Mouse (Mus musculus): ENCODE data around the gene Otog.

The Otog gene

DNA sequence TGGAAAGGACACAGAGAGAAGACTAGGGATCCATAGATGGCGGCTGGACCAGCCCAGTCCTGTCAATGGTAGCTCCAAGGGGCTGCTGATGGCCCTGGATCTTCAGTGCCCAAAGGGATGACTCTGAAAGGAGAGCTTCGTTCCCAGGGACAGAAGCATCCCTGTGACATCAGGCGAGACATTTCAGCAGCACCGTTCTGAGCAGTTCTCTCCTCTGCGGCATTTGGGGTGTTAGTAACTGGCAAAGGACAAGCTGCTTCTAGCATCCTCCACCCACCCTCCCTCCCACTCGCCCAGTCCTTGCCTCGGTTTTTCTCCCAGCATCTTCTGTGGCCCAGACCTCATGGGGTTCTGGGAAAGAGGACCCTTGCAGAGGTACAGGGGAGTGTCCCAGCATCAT lies 41.5 kb downstream of the Otog start:
- no peak for DNase-seq (ENCODE audit: low read depth, low spot score)

- no peak for DNase-seq (ENCODE audit: low read depth, low spot score)
Observed at GRCm38 (mm10) chr7:46283681-46284080, 42.9 kb downstream of the Otog start.

DNA sequence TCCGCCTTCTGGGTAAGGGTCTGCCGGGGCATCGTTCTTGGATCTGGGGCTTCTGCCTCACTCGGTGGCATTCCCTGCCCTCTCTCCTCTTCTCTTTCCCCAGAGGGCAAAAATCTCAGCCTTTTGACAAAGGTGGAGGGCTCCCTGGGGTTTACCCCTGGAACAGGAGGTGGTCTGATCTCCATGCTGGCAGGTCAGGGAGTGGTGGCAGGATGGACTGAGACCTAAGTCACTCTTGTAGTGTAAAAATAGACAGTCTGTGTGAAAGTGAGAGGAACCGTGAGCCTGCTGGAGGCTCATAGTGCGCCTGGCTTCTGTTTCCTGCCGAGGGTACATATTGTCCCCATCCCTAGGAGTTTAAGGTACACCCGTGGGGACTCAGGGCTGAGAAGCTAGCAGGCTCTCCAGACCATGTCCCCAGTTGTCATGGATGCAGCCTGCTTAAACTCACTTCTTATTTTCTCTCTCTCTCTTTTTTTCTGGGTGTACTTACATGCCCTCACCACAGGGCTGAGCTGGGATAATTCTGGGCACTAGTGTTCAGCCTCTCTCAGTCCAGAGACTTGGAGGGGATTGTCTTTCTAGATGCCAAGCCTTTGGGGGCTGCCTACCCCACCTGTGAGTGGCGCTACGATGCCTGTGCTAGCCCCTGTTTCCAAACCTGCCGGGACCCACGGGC lies 44.5 kb downstream of the Otog start:
- DNase-seq (ENCODE audit: low read depth, low spot score), result no peak

DNA sequence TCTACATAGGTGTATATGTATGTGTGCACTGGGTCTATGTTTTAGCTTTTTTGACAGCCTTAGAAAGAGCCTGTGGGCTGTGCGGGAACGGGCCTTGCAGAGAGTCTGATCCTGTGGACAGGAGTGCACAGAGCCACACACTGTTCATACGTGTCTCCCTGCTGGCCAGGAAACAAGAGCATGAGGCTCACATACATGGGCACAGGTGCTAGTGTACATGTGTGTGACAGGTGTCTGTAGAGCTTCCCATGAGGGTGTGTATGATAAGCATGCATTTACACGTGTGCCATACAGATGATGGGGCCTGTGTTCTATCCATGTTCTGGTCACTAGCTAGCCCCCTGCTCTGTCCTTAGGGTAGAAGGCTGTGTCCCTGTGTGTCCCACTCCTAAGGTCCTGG lies 45.6 kb downstream of the Otog start:
- no peak for DNase-seq (ENCODE audit: low read depth, low spot score)

- DNase-seq (ENCODE audit: low read depth, low spot score), result no peak
Observed at GRCm38 (mm10) chr7:46287051-46287450, 46.3 kb downstream of the Otog start.

GRCm38 (mm10) chr7:46296330-46296729 lies 55.5 kb downstream of the Otog start:
- DNase-seq (ENCODE audit: low read depth, low spot score), result no peak

DNA sequence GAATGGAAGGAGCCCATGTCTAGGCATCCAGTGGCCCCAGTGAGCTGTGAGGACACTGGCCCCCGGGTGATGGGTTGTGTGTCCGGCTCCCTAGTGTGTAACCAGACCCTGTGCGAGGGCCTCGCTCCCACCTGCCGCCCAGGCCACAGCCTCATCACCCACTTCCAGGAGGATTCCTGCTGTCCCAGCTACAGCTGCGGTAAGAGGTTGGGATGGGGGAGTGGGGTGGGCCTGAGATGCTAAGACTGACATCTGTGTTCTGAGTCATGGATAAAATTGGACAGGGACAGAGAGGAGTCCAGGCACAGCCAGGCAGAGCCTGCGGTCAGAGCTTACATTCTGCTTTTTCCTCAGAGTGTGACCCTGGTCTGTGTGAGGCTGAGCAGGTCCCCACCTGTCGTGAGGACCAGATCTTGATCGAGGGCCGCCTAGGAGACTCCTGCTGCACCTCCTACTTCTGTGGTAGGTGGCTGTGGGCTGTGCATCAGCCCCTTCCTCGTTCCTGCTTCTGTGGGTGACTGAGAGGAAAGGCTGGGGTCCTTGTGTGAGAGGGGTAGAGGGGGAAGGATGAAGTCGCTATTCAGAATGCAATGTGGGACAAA lies 60.3 kb downstream of the Otog start:
- DNase-seq (ENCODE audit: low read depth, low spot score), result no peak

DNA sequence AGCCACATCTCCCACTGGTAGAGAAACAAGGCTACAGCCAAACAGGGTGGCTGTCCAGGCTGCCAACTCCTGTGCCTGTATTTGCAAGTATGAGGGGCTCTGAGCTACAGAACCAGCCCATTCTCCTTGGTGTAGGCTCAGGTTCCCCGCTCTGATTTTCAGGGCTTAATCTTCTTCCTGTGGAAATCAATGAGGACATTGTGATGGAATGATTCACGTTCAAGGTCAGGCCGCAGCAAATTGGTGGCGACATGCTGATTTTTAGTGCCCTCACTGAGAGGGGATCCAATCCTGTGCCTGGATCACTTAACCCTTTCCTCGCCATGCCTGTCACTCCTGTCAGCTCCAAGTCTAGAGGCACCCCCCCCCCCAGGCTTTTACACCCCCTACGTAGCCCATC lies 72.7 kb downstream of the Otog start:
- no peak for DNase-seq (ENCODE audit: low read depth, low spot score)

DNA sequence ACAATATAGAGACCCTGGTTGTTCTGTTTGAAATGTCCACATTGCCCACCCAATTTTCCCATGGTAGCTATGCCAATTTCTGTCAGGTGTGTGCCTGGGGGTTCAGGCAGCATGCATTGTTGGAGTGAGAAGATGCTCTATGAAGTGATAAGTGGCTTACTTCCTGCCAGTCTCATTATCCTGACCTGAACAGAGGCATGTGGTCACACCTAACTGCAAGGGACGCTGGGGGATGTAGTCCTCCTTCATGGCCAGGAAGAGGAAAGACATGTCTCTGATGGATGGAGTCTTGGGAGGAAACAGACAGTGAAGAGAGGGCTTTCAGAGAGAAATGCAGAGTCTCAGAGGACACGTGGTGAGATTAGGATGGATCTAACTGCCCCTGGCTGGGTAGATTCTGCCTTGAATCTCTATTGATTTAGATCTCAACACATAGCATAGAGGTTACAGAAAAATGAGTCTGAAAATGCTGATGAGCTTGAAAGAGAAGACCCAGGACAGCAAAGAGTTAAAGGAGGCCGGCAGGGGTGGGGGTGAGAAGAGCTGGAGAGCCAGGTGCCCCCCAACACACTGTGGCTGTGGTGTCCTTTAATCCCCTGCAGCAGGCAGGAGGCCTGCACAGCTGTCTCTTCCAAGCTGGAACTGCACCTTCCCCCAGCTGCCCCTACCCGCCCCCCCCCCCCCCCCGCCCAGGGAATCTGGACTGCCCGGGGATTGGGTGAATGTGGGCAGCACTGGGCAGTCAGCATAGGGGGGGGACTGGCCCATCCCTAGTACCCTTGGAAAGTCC lies 73.6 kb downstream of the Otog start:
- no peak for DNase-seq (ENCODE audit: low read depth, low spot score)

DNA sequence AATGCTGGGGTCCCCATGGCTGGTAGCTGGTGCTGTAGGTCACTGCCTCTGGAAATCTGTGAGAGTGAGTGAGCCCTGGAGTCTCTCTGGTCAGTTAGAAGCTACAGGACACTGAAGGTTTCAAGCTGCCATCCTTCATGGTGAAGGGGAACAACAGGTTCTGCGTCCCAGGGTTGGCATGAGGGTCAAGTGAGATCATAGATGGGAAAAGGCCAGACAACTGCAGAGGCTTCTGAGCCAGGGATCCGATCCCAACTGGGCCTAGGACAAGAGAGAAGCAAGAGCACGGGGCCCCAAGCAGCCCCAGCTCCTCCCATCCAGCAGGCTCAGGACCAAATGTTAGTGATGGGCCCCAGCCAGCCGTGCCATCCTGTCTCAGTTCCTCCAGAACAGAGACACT lies 74.9 kb downstream of the Otog start:
- no peak for DNase-seq (ENCODE audit: low read depth, low spot score)

DNA sequence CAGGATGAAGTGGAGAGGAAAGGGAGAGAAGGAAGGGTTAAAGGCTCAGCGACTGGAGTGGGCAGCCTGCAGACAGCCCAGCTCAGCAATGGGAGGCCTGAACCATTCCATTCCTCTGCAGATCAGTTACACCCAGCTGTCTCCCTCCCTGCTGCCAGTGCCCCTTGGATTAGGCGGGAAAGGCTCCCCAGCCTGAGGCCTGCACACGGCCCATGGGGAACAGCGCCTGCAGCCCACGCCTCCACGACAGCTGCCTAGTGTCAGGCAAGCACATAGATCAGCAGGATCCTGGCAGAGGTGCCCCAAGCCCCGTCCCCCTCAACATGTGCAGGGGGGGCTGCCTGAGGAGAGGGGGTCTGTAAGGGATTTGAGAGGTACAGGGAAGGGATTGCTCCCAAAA lies 76.2 kb downstream of the Otog start:
- DNase-seq (ENCODE audit: low read depth, low spot score), result no peak

DNA sequence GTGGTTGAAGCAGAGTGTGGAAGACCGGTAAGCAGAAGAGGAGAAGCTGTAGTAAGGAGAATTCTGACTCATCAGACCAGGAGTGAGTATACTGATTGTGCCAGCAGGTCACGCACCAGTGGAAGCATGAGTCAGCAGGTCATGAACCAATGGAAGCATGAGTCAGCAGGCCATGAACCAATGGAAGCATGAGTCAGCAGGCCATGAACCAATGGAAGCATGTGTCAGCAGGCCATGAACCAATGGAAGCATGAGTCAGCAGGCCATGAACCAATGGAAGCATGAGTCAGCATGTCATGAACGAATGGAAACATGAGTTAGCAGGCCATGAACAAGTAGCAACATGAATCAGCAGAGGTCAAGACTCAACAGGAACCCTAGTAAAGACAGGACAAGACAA lies 80.5 kb downstream of the Otog start:
- DNase-seq (ENCODE audit: low read depth, low spot score), result no peak

- no peak for DNase-seq (ENCODE audit: low read depth, low spot score)
Observed at GRCm38 (mm10) chr7:46327896-46328295, 87.1 kb downstream of the Otog start.

- no peak for DNase-seq (ENCODE audit: low read depth, low spot score)
Observed at GRCm38 (mm10) chr7:46337397-46337796, 96.6 kb downstream of the Otog start.

GRCm38 (mm10) chr7:46339818-46340217 lies 99.0 kb downstream of the Otog start:
- DNase-seq (ENCODE audit: low read depth, low spot score), result no peak

GRCm38 (mm10) chr7:46340295-46340694 lies 99.5 kb downstream of the Otog start:
- DNase-seq (ENCODE audit: low read depth, low spot score), result no peak

- DNase-seq (ENCODE audit: low read depth, low spot score), result no peak
Observed at GRCm38 (mm10) chr7:46341471-46341870, 100.7 kb downstream of the Otog start.

DNA sequence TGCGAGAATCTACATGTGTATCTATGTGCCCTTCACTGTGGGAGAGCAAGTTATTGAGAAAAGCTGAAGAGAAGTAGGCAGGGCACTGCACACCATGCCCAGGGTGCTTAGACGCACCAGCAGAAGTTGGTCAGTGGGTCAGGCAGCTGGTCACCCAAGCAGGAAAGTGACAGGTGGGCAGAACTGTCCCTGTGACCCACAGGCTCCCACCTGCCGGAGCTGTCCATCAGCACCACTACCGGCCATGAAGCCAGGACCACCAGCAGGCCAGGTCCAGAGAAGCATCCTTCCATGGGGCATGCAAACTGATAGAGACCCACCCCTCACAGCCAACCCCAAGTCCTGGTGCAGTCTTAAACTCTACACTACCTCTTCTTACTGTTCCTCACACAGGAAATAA lies 106.9 kb downstream of the Otog start:
- no peak for DNase-seq (ENCODE audit: low read depth, low spot score)

DNA sequence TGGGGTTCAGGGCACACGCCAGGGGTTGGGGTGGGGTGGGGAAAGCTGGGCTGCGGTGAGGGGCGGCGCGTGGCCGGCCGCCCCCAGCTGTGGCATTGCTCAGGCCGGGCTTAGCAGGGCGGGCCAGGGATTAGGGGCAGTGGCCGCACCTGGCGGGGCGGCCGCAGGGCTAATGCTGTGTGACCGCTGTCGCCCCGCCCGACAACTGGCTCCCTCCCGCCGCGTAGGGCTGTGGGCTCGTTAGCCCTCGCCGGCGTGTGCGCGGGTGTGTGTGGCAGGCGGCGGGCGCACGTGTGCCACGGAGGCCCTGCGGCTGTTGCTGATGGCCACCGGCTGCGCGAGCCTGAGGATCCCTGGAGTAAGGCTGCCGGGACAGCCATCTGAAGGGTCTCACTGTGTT lies 108.0 kb downstream of the Otog start:
- no peak for DNase-seq (ENCODE audit: low read depth, low spot score)

DNA sequence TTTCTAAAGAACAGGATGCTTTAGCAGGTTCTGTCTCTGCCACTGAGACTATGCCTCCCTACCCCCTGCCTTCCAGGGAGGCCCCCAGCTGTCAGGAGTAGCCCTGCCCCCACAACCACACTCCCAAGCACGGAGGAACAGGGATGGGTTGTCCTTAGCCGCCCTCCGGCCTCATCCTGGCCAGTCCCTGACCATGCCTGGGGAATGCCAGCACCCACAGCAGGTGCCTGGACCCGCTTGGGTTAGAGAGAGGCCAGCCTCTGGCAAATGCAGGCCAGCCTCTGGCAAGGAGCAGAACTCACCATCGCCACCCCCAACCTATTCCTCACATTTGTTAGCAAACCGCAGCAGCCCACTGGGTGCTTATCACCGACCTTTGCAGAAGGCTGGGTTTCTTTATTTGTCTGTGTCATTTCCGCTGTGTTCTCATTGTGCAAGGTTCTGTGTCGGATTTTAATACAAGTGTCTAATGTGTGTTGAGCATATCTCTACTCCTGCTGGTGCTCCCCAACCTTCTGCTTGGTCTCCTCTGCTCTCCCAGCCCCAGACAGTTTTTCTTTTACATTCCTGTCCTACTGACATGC lies 109.4 kb downstream of the Otog start:
- DNase-seq (ENCODE audit: low read depth, low spot score), result no peak

DNA sequence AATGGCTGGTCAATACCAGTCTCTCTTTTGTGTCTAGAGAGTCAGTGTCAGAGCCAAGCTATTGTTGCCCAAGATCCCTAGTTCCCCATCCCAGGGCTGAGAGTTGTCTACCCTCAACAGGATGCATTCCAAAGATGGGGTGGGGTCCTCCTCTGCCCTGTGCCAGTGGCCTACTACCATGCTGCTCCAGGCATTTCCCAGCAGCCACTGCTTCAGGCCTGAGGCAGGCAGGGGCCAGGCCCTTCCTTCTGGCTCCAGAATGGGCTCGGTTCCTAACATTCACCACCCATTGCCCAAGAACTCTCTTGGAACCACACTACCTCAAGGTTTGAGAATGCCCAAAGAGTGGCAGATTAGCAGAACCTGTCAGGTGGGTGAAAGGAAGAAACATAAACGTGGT lies 112.0 kb downstream of the Otog start:
- DNase-seq (ENCODE audit: low read depth, low spot score), result no peak

DNA sequence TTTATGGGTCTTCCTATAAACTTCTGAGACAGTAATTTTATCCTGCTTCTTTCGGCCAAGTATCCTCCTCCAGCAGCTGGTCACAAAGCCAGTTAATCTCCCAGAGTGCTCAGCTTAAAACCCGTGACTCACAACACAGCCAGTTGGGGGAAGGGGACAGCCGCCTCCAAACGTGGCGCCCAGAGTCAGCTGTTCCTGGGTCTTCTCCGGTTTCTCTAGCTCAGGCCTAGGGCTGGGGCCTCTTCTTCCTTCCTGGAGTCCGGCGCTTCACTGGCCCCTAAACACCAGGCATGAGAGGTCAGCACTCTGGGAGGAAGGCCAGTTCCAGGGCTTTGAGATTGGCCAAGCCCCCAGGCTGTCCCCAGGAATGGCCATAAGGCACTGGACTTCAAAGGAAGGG lies 112.4 kb downstream of the Otog start:
- no peak for DNase-seq (ENCODE audit: low read depth, low spot score)

DNA sequence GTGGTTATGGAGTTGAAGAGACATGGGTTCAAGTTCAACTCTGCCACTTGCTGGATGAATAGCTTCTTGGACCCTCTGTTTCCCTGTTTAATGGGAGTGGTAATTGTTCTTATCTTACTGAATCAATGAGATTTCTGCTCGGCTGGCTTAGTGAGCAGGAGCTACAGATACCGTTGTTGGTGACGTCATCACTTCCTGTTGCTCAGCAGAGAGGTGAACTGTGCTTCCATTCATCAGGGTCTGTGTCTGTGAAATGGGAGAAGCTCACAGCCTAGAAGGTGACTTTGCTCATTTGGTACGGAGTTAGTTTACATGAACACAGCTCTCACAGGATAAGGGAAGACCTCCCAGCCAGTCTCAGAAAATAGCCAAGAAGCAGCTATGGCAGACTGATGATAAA lies 113.1 kb downstream of the Otog start:
- peak; percentile 33 for DNase-seq (ENCODE audit: low read depth, low spot score)

Data from CD4-positive, CD25-positive, alpha-beta regulatory T cell, adult 2 months (primary cell).